Mouse (Mus musculus): ENCODE results near the gene Mrps22. TPM values are rescaled to one million over a fixed set of nuclear protein-coding genes. Genes with fewer than 3 reads are reported as not detected.

The Mrps22 gene
- 10 to 100 TPM; 57.0 to 61.1 TPM for total RNA-seq (2021)
- long read RNA-seq, experiment 1, transcript Mrps22-201 (8 exons, 1,197 nt): major isoform, 24 of 28 reads
- long read RNA-seq, experiment 1, partial matches to known transcripts: 1 of 28 reads
- long read RNA-seq, experiment 1, other reads (novel, unspliced or antisense): 3 of 28 reads
- long read RNA-seq, experiment 2, transcript Mrps22-201 (8 exons, 1,197 nt): major isoform, 59 of 65 reads
- long read RNA-seq, experiment 2, partial matches to known transcripts: 4 of 65 reads
- long read RNA-seq, experiment 2, other reads (novel, unspliced or antisense): 2 of 65 reads

DNA sequence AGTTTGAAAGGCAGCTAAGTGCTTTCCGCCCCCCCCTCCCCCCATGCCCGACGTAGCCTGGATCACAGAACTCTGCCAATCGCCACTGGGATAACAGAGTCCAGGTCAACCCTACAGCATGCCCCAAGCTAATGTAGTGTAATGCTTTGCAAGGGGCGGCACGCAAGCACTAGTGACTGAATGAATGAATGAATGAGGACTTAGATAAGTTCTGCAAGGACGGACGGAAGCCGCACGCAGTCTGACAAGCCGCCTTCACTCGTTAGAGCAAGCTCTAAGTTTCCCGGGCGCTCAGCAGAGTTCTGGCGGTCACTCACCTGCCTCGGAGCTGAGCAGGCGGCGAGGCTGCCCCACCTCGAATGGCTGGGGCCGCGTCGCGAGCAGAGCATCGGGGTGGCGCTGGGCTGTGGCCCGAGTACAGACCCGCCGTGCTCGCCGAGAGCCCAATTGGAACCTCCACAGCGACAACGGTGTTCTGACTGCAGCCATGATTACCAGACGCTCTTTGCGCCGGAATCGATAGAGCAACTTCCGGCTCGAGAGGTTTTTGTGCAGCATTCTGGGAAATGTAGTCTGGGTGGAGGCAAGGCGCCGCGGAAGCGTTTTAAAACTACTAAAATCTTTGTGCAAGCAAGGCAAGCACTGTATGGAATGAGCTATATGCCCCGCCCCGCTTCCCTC lies at the start of gene Mrps22:
Gene Mrps22 (minus strand): TSS at position 505 of the 681 bp plus-strand sequence.
- peak; percentile 64 to 67 for DNase-seq (ENCODE audit: low spot score in 2 of 2)

DNA sequence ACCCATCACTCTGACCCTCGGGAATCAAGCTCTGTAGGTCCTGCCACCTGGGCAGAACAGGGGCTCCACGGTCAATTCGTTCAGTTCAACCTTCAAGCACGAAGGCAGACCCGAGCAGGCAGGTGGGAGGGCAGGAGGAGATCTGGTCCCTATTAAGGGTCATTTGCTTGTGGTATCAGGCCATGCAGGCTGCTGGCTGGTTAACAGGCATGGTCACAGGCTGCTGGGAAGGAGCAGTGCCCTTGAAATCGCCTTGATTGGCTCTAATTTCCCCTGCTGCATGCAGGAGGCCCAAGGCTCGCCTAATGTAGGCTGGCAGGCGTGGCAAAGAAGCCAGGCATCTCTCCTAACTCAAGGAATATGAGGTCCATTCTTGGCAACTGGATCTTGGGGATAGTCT lies 49.1 kb upstream of the Mrps22 start:
- DNase-seq (ENCODE audit: low spot score in 2 of 2): no peak

DNA sequence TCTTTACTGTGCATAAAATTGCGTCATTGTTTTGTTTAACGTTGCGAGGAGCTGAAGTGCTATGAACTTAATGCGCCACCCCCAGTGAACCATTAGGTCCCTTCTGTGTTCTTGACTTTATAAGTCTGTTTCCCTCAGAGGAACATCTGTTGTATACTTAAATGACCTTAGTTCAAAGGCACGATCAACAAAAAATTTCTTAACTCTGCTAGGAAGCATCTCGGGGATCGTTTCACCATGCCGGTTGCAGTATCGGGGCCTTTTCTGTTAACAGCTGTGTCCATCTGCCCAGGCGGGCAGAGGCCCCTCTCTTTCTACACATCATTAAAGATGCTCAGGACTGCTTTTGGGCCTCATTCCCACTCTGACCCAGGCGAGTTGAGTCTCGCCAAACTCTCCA lies 46.0 kb upstream of the Mrps22 start:
- no peak for DNase-seq (ENCODE audit: low spot score in 2 of 2)

DNA sequence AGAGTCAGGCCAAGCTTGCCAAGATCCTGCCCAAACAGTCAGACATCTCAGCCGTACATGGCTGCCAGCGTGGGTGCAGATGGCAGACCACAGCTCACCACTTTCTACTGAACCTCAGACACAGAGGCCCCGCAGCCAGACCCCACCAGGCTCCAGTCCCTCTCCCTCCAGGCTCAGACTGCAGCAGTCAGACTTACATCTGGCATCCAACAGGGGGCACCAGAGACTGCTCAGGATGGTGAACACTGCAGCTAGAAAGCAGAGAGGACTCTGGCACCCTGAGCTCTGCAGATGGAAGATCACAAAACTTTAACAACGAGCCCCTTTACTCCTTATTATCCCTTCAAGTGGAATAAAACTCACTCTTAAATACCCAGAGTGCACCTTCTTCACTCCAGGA lies 44.3 kb upstream of the Mrps22 start:
- peak; percentile 60 to 69 for DNase-seq (ENCODE audit: low spot score in 2 of 2)

- no peak for DNase-seq (ENCODE audit: low spot score in 2 of 2)
Measured at GRCm38 (mm10) chr9:98642126-98642525, 40.7 kb upstream of the Mrps22 start.

DNA sequence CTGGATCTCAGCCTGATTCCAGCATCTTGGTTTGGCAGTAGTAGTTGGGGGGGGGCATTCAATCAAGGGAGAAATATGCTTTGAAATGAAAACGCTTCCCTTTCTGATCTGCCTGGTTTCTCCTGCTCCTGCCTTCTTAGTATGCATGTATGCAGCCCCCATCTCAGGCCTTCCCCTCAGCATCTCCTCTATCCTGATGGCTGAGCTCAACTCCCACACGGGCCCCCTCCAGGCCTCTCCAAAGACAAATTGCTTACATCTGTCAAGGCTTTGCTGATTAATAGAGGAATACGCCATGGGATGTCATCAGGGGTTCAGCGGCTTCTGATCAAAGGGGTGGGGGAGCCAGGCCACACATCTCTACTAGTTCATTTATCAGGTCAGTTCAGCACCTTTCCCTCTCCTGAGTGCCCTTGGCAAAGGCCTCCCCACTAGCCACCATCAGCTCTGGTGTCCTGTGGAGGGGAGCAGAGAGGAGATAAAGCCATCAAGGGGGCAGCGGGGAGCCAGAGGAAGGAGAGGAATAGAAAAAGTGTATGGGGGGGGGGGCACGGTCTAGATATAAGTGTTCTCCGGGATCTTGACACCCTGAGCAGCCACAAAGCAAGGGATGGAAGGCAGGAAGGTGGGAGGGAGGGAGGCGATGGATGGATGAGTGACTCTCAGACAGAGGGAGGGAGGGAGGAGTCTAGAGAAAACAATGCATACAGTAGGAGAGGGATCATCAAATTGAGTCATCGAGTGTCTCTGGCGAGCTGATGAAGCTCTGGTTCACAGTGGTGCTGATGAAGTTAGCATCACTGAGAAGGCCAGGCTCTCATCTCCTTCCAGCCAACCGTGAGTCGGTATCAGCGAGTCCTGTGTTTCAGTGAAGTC lies 32.1 kb upstream of the Mrps22 start:
- no peak for DNase-seq (ENCODE audit: low spot score in 2 of 2)

DNA sequence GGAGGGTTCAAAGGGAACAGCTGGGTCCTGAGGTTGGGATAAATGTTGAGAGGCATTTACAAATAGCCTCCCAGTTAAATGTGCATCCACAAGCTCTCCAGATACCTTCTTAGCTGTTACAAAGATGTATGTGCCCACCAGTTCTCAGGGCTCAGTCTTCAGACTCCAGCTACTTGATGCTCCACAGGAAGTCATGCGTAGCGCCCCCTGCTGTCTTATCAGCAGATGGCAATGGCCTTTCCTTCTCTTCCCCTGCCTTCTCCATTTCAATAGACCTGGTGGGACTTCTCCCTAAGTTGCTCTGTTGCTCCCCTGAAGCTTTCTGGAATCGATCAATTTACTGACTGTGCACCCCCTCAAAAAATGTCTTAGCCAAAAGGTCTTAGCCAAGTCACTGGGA lies 27.0 kb upstream of the Mrps22 start:
- no peak for DNase-seq (ENCODE audit: low spot score in 2 of 2)

DNA sequence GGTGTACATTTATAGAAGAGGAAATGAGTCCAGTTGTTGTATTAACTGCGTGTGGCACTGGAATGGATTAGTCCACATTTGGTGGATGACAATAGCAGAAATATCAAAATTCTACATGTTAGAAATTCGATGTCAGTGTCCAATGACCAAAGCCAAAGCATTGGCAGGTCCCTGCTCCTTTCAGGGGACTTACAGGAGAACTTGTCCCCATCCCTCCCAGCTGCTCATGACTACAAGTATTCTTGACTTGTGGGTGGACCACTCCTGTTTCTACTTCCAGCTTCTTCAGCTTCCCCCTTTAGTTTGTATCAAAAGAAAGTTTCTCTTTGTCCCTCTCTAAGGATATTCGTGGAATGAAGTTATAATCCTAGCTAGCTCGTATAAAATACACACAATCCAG lies 3.4 kb upstream of the Mrps22 start:
- no peak for DNase-seq (ENCODE audit: low spot score in 2 of 2)

- DNase-seq (ENCODE audit: low spot score in 2 of 2): no peak
Measured at GRCm38 (mm10) chr9:98601837-98602359, 438 bp upstream of the Mrps22 start.

DNA sequence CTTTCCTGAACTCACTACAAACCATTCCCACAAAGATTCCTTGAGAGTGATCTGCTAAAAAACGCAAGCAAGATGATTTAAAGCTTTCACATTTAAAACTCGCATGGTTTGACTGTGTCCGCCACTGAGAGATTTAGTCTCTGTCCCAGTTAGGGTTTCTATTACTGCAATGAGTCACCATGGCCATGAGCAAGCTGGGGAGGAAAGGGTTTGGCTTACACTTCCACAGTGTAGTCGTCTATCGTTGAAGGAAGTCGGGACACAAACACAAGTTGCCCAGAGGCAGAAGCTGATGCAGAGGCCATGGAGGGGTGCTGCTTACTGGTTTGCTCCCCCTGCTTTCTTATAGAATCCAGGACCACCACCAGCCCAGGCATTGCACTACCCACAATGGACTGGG lies 1.4 kb downstream of the Mrps22 start:
- DNase-seq (ENCODE audit: low spot score in 2 of 2): peak in 1 of 2 experiments; percentile 15

GRCm38 (mm10) chr9:98583852-98584251 lies 17.6 kb downstream of the Mrps22 start:
- no peak for DNase-seq (ENCODE audit: low spot score in 2 of 2)

- DNase-seq (ENCODE audit: low spot score in 2 of 2): peak; percentile 98 to 99
Measured at GRCm38 (mm10) chr9:98563137-98564126, 38.0 kb downstream of the Mrps22 start, which contains the start of gene Copb2. Gene Copb2, plus strand, starts transcription at chr9:98563721.

GRCm38 (mm10) chr9:98544042-98544441 lies 57.4 kb downstream of the Mrps22 start:
- no peak for DNase-seq (ENCODE audit: low spot score in 2 of 2)

Other genes with a start within 250 kb of the Mrps22 start
- gene Rbp1, start 178.7 kb downstream of the Mrps22 start, total RNA-seq (2021): 1 to 10 TPM; 5.4 to 6.3 TPM
- gene Rbp2, start 115.5 kb downstream of the Mrps22 start, total RNA-seq (2021): not detected
- 100 to 1,000 TPM; 115 to 126 TPM for gene Copb2, start 37.9 kb downstream of the Mrps22 start, total RNA-seq (2021)
- gene Prr23a1, start 240.8 kb upstream of the Mrps22 start, total RNA-seq (2021): not detected